Mouse (Mus musculus) gastrocnemius, adult 2 months (tissue): ENCODE measurements around the gene Tle4. TPM values are rescaled to one million over a fixed set of nuclear protein-coding genes. Genes with fewer than 3 reads are reported as not detected.

Source experiments
- DNase-seq: peaks from one replicate; pipeline ENCODE4 v3.0.0; 2022
- H3K27ac ChIP-seq: fragments of 200-600 bp; 2 replicates; pipeline ENCODE4 v1.8.1; 2022; ENCODE audit warnings: mild to moderate bottlenecking
- H3K4me3 ChIP-seq: fragments of 200-600 bp; 2 replicates; pipeline ENCODE4 v1.8.1; 2022; ENCODE audit warnings: mild to moderate bottlenecking, moderate library complexity
- CTCF ChIP-seq: fragments of 200-600 bp; IDR thresholded peaks from 2 replicates; pipeline ENCODE4 v1.8.1; 2022; ENCODE audit warnings: antibody characterized with exemption, mild to moderate bottlenecking, moderate library complexity
- intact Hi-C: fragments of 180-260 bp; cut with DNase I; formaldehyde crosslinking; loops from one replicate; pipeline ENCODE4 v1.15.1; 2025
- total RNA-seq, 2 experiments: library from RNA; stranded (reverse); gene quantifications; 2 replicates each; pipeline ENCODE4 v1.2.3; 2021

Tle4 gene
- total RNA-seq, 2 experiments from 2014 or later = 17.8 to 20.8 TPM

DNA sequence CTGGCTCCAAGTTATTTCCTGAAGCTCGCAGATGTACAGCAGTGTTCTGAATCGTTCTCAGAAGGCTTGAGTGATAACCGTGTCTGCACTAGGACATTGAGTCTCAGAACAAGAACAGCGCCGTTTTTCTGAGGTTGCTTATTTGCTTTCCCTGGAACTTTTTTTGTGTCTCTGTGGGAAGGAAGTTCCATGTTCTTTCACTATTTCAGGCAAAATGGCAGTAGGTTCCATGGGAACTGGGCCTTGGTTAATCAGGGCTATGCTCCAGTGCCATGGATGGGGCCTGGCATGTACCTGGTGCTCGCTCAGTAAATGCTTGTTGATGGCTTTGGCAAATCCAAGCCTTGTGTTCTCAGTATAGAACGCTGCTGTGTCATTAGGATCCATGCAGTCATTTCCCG lies 2.0 kb upstream of the Tle4 start:
- Histone ChIP-seq H3K27ac (no peak overlapping the region), H3K4me3 (no peak overlapping the region)
- no peak for TF ChIP-seq CTCF
- no peak for DNase-seq
- intact Hi-C loops = loop anchor here (5.0 to 10.0 kb wide), 5 partner anchors 93 to 435 kb away; no protein-coding TSS in a partner anchor

DNA sequence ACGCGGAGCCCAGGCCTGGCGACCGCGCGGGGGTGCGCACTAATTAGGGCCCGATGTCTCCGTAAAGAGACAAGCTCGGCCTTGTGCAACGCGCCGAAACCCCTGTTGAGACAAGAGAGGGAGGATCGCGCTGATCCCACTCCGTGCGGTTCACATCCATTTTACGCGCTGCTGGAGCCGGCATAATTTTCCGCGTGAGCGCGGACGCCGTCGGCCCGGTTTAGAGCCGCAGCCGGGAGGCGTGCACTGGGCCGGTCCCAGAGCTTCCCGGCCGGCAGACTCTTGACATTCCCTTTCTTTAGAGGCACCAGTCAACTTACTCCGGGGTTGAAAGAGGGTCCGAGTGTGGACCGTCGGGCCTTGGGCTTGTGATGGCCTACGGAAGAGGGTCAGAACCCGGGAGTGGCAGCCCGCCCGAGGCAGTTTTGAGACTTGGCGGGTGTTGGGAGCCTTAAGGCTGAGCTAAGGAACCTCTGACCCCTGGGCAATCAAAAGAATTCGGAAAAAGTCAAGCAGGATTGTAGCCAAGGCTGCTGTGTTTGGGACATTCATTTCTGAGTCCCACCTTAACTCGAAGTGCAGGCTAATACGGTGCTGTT lies 938 bp upstream of the Tle4 start:
- intact Hi-C loops = loop anchor here (5.0 kb wide), 4 partner anchors 91 to 371 kb away; no protein-coding TSS in a partner anchor
- Histone ChIP-seq H3K4me3 (peak overlapping the region; percentile 95), H3K27ac (peak overlapping the region; percentile 93)
- TF ChIP-seq CTCF = no peak
- DNase-seq = no peak

DNA sequence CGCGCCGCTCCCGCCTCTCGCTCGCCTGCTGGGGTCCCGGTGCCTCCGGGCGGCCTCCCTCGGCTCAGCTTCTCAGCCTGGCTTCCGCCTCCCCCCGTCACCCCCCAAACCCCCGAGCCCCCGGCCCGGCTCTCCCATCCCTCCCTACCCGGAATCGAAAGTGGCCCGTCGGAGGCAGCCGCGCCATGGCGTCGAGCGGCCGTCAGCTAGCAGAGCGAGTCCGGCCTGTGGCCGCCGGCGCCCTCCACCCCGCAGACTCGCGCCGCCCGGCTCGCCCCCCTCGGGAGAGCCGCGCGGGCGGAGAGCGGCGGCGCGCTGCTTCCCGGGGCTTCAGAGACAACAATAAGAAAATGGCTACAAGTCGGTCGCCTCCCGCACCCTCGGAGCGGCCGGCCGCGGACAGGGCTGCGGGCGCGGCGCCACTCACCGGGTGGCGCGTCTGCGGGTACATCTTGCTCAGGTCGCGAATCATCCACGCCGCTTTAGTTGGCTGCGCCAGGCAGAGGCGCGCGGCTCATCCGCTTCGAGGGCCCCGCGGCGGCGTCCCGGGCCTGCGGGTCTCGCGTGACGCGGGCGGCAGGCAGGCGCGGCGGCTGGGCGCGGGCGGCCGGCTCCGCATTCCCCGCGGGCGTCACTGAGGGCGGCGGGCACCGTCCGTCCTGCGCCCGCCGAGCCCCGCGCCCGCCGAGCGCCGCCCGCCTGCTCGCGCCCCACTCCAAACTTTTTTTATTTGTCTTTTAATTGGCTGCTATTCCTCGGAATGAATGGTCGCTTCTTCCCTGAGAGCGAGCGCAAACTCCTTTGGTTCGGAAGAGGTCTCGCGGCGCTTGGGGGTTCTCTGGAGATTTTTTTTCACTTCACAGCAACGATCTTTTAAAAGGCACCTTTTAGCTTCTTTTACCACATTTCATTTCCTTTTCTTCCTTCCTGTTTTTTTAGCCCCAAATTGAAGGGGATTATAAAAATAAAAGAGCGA lies 622 bp downstream of the Tle4 start:
- intact Hi-C loops = loop anchor here (5.0 kb wide), 4 partner anchors 90 to 370 kb away; no protein-coding TSS in a partner anchor
- TF ChIP-seq CTCF = no peak
- peak overlapping the region; percentile 84 for H3K4me3 ChIP-seq
- peak overlapping the region; percentile 90 for H3K27ac ChIP-seq
- DNase-seq = peak; percentile 73

DNA sequence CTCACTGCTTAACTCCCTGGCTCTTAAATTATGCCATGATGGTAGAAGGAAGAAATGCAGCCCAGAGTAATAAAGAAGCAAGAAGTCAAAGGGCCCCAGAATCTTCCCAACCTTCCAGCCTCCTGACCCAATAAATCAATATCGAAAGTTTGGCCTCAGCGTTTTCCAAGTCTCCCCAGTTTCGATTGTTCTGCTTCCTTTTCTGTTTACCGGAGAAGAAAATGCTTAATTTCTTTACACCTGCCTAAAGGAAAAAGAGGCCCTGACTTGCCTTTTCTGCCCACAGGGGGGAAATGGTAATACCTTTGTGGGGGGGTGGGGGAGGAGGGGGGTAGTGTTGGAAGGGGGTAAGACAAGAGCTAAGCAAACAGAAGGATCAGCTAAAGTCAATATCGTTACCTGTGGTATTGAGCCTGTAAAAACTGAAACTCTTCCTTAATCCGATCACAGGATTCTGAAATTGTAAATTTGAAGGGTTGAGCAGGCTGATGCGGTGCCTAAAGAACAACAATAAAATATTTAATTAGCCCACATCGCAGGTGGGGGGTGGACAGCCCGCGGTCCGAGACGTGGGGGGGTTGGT lies 1.4 kb downstream of the Tle4 start:
- Histone ChIP-seq H3K4me3 (peak overlapping the region; percentile 84), H3K27ac (peak overlapping the region; percentile 90)
- no peak for DNase-seq
- TF ChIP-seq CTCF = no peak
- intact Hi-C loops = loop anchor here (5.0 kb wide), 4 partner anchors 89 to 369 kb away; no protein-coding TSS in a partner anchor

DNA sequence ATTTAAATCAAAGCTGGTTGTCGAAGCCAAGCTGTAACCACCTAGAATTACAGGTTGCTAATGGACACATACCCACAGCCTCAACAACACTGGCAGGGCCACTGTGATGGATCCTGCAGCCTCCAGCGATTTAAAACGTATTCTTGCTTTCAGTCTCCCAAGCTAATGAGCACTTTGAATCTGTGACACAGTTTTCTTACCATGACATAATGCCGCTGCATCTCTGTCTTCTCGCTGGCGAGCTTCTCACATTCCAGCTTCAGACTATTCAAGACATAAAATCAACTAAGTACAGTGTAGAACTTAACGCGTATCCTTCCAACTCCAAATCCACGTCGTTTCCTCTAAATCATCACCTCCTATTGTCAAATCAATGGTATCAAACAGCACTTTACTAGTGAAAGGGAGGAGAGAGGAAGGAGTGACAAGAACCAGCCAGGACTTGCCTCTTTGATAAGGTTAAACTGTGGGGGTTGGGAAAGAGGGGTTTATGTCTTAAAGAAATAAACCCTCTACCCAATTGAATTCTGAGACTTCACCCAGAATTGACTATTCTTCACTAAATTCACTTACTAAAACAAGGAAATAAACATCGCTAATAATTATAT lies 2.4 kb downstream of the Tle4 start:
- Histone ChIP-seq H3K4me3 (peak overlapping the region; percentile 84), H3K27ac (peak overlapping the region; percentile 31; the same call in 1 of the 2 replicates)
- intact Hi-C loops = loop anchor here (5.0 kb wide), 4 partner anchors 88 to 368 kb away; no protein-coding TSS in a partner anchor
- TF ChIP-seq CTCF = no peak
- no peak for DNase-seq

DNA sequence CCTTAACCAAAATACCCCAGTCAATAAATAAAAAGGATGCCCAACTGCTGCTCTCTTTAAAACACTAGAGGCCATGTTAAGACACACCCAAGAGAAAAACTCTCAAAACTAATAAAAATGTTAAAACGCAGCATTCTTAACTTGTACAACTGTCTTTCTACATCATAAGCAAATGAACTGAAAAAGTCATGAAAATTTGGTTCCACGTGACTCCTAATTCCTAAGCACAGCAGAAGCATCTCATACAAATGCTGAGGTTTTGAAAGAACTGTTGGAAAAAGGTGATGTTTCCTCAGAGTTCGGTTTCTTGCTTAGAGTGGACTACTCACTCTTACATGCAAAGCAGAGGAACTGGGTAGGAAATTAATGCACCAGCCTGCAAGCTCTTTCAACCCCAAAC lies 3.3 kb downstream of the Tle4 start:
- TF ChIP-seq CTCF = no peak
- Histone ChIP-seq H3K27ac (no peak overlapping the region), H3K4me3 (peak overlapping the region; percentile 84)
- intact Hi-C loops = no loop called here
- no peak for DNase-seq

DNA sequence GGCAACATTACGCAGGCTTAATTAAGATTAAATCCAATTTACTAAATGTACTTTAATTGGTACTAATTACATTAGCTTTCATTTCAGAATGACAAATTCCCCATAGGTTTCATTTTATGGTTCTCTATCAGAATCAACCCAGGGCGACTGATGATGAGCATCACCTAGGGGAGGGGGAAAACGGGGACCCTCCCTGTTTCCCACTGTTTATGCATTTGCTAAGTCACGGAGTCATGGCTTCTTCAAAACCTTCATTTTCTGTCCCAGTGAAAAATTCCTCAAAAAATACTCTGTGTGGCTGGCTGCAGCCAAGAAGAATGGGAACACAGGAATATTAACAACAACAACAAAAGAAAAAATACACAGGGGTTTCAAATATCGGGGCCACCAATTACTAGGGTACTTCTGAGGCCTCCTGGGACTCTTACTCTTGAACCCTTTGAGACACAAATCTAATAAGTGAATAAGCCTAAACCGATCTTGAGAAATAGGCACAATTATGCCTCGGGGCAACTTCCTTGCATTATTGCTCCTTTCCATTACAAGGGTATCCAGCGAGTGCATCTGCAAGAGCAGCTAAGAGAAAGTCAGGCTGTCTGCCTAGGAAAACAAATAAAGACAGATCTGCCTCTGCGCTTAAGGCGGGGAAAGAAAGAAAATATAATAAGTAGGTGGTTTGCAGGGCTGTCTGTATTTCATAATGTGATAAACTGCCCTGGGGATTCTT lies 5.9 kb downstream of the Tle4 start:
- intact Hi-C loops = no loop called here
- no peak for TF ChIP-seq CTCF

DNA sequence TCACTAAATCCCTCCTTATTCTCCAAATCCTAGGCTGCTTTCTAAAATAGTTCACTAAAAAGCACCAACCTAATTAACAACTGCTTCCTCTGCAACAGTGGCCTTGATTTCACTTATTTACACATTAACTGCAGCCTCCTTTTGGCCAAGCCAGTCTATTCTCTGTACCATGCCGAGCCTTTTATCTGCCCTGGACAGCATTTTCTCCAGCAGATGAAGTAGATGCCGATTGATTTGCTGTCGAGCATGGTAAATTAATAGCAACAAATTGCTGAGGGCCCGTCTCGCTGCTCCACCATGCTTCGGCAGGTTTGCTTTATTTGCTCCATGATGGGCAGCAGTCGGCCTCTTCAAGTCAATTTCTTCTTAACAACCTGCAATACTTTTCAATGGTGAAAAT lies 7.7 kb downstream of the Tle4 start:
- intact Hi-C loops = no loop called here
- H3K4me3 ChIP-seq = no peak overlapping the region
- no peak for DNase-seq
- H3K27ac ChIP-seq = no peak overlapping the region
- TF ChIP-seq CTCF = no peak

More for the DNA sequence above, 5.9 kb downstream of the Tle4 start:
- DNase-seq = no peak
- no peak overlapping the region for H3K4me3 ChIP-seq
- H3K27ac ChIP-seq = no peak overlapping the region

DNA sequence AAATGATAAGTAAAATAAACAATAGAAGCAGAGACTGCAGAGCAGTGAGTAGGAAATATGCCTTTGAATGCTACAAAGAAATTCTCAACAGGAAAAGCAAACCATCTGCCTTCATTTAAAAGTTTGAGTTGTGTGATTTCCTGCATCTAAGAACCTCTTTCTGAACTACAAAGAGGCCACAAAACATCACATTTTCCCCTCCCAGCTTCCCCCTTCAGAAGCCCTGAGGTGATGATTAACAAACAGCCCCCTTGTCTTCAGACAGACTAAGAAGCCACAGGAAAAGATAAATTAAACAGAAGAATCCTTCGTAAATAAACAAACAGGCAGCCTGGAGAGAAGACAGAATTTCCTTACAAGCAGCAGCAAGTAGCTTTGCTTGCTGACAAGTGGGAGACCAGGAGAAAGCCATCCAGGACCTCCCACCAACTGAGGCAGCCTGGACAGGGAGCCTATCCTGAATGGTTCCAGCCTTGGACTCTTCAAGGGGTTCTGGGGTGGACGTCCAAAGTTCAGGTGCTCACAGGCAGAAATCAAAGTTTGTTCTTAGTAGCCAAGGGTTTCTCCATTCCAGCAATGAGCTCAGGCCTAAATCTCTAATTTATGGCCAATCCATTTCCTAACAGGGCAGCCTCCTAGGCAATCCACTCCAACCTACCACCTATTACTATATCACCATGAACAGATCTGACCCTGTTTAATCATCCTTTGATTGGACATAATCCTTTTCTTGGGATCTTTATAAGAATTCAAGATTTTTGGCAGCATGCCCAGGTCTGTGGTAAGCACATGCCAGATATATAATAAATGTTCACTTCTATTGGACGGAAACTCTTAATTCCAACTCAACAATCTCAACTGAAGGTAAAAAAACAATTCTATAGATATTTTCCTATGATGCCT lies 9.4 kb downstream of the Tle4 start:
- intact Hi-C loops = no loop called here
- Histone ChIP-seq H3K4me3 (no peak overlapping the region), H3K27ac (peak overlapping the region; percentile 44)
- DNase-seq = no peak
- TF ChIP-seq CTCF = no peak

DNA sequence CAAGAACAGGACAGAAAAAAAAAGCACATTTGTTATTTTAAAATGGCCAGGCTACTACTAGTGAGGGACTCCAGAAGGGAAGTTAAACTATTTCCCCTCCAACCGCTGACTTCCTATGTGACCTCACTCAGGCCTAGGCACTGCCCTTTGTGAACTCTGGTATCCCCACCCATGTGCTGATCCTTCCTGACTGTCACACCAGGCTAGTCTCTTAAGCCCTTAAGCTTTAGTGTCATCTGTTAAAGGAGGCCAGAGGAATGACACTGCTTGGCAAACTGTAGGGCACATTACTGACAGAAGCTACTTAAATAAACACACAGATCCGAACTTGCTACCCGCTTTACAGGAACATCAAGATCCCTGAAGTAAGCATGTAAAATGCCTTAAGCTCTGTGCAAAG lies 11.7 kb downstream of the Tle4 start:
- no peak for TF ChIP-seq CTCF
- H3K27ac ChIP-seq = peak overlapping the region; percentile 80
- intact Hi-C loops = no loop called here
- peak overlapping the region; percentile 34 for H3K4me3 ChIP-seq
- peak; percentile 41 for DNase-seq

DNA sequence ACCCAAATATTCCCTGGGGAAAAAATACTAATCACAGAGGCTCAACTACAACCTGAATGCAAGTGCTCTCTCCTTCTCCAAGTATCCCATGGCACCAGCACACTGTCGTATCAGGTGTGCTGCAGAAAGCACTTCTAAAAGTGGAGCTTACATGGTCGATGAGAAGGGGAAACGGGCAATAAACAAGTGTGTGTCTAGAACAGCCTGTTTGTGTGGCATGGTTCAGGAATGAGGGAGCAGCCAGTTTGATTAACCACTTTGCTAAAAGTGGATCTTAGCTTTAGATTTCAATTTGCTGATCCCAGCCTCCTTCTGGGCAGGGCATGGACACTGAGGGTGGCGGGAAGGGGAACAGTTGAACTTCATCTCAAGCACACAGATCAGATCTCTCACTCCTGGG lies 12.1 kb downstream of the Tle4 start:
- peak overlapping the region; percentile 80 for H3K27ac ChIP-seq
- H3K4me3 ChIP-seq = peak overlapping the region; percentile 34
- DNase-seq = peak; percentile 59
- no peak for TF ChIP-seq CTCF
- intact Hi-C loops = no loop called here
